Mouse (Mus musculus): Measurements from ENCODE around the gene Ren1.

Gene Ren1

GRCm38 (mm10) chr1:133344357-133344756 is 6.0 kb upstream of the Ren1 start:
- DNase-seq (ENCODE audit: low read depth, low spot score): no peak

GRCm38 (mm10) chr1:133346531-133346930 is 3.8 kb upstream of the Ren1 start:
- no peak for DNase-seq (ENCODE audit: low read depth, low spot score)

GRCm38 (mm10) chr1:133347226-133347625 is 3.1 kb upstream of the Ren1 start:
- no peak for DNase-seq (ENCODE audit: low read depth, low spot score)

GRCm38 (mm10) chr1:133347693-133348520 is 2.4 kb upstream of the Ren1 start:
- peak; percentile 52 for DNase-seq (ENCODE audit: low read depth, low spot score)

- no peak for DNase-seq (ENCODE audit: low read depth, low spot score)
Observed at GRCm38 (mm10) chr1:133351762-133352161, 1.5 kb downstream of the Ren1 start.

GRCm38 (mm10) chr1:133353371-133353809 is 3.1 kb downstream of the Ren1 start:
- DNase-seq (ENCODE audit: low read depth, low spot score): peak; percentile 82

GRCm38 (mm10) chr1:133355469-133355868 is 5.2 kb downstream of the Ren1 start:
- DNase-seq (ENCODE audit: low read depth, low spot score): no peak

- DNase-seq (ENCODE audit: low read depth, low spot score): no peak
Observed at GRCm38 (mm10) chr1:133355912-133356311, 5.6 kb downstream of the Ren1 start.

- DNase-seq (ENCODE audit: low read depth, low spot score): no peak
Observed at GRCm38 (mm10) chr1:133356330-133356729, 6.0 kb downstream of the Ren1 start.

GRCm38 (mm10) chr1:133361006-133361405 is 10.7 kb downstream of the Ren1 start:
- DNase-seq (ENCODE audit: low read depth, low spot score): no peak

- DNase-seq (ENCODE audit: low read depth, low spot score): no peak
Observed at GRCm38 (mm10) chr1:133362103-133362502, 11.8 kb downstream of the Ren1 start.

- DNase-seq (ENCODE audit: low read depth, low spot score): peak; percentile 97
Observed at GRCm38 (mm10) chr1:133363276-133364021, 13.1 kb downstream of the Ren1 start, which contains the start of gene Etnk2. Gene Etnk2, plus strand, starts transcription at chr1:133363572.

- DNase-seq (ENCODE audit: low read depth, low spot score): peak; percentile 64
Observed at GRCm38 (mm10) chr1:133364022-133364630, 13.8 kb downstream of the Ren1 start.

- no peak for DNase-seq (ENCODE audit: low read depth, low spot score)
Observed at GRCm38 (mm10) chr1:133364890-133365289, 14.6 kb downstream of the Ren1 start.

- no peak for DNase-seq (ENCODE audit: low read depth, low spot score)
Observed at GRCm38 (mm10) chr1:133366951-133367605, 16.8 kb downstream of the Ren1 start.

GRCm38 (mm10) chr1:133367606-133368488 is 17.5 kb downstream of the Ren1 start:
- DNase-seq (ENCODE audit: low read depth, low spot score): peak; percentile 97

- DNase-seq (ENCODE audit: low read depth, low spot score): no peak
Observed at GRCm38 (mm10) chr1:133368644-133369043, 18.3 kb downstream of the Ren1 start.

GRCm38 (mm10) chr1:133370352-133370751 is 20.0 kb downstream of the Ren1 start:
- DNase-seq (ENCODE audit: low read depth, low spot score): no peak

GRCm38 (mm10) chr1:133371431-133371830 is 21.1 kb downstream of the Ren1 start:
- DNase-seq (ENCODE audit: low read depth, low spot score): no peak

GRCm38 (mm10) chr1:133372113-133372512 is 21.8 kb downstream of the Ren1 start:
- no peak for DNase-seq (ENCODE audit: low read depth, low spot score)

All from R1 (cell line).